Mouse (Mus musculus): Measurements from ENCODE around the gene Uvrag. TPM values are rescaled to one million over a fixed set of nuclear protein-coding genes. Genes with fewer than 3 reads are reported as not detected.

The Uvrag gene
- total and polyA plus RNA-seq, 2 experiments, result 12.2 to 18.3 TPM

GRCm38 (mm10) chr7:98916581-98916980, 224.4 kb downstream of the Uvrag start:
- TF ChIP-seq CTCF (IDR thresholded peaks at IDR 0.05; ENCODE audit: low read depth, low read length) (no peak), POLR2A (IDR thresholded peaks at IDR 0.05; ENCODE audit: extremely low read depth, insufficient read depth, low read length) (no peak)

GRCm38 (mm10) chr7:98912953-98913360, 228.0 kb downstream of the Uvrag start:
- Histone ChIP-seq H3K4me1 (ENCODE audit: control insufficient read depth, insufficient read depth, low read length) (no peaks in the 10 kb centered on the region; the same call in 1 of the 2 replicates), H3K36me3 (ENCODE audit: control insufficient read depth, insufficient read depth, low read length) (no peaks in the 10 kb centered on the region), H3K9ac (ENCODE audit: low read depth, low read length) (no peak overlapping the region), H3K27me3 (ENCODE audit: control insufficient read depth, insufficient read depth, low read length) (no peaks in the 10 kb centered on the region), H3K79me2 (ENCODE audit: control insufficient read depth, insufficient read depth, low read length) (peaks cover 5% of the 10 kb centered on the region; the same call in 1 of the 2 replicates), H3K27ac (replicated peaks; ENCODE audit: insufficient read depth, low read depth, low read length) (no peak overlapping the region), H3K4me3 (ENCODE audit: insufficient read depth, low read depth, low read length) (no peak overlapping the region)
- WGBS, result 50% methylated on average over 2 of the region's 2 CpGs
- DNase-seq (ENCODE audit: extremely low read depth, low read depth, low spot score), result peak; percentile 29
- TF ChIP-seq POLR2A (IDR thresholded peaks at IDR 0.05; ENCODE audit: extremely low read depth, insufficient read depth, low read length) (no peak), CTCF (IDR thresholded peaks at IDR 0.05; ENCODE audit: low read depth, low read length) (no peak)

More at GRCm38 (mm10) chr7:98916581-98916980, 224.4 kb downstream of the Uvrag start:
- H3K27me3 ChIP-seq (ENCODE audit: control insufficient read depth, insufficient read depth, low read length), result no peaks in the 10 kb centered on the region
- H3K4me1 ChIP-seq (ENCODE audit: control insufficient read depth, insufficient read depth, low read length), result no peaks in the 10 kb centered on the region; the same call in 1 of the 2 replicates
- 89% methylated on average over 6 of the region's 6 CpGs for WGBS
- H3K9ac ChIP-seq (ENCODE audit: low read depth, low read length), result no peak overlapping the region
- H3K36me3 ChIP-seq (ENCODE audit: control insufficient read depth, insufficient read depth, low read length), result no peaks in the 10 kb centered on the region
- no peak overlapping the region for H3K27ac ChIP-seq (replicated peaks; ENCODE audit: insufficient read depth, low read depth, low read length)
- no peak overlapping the region for H3K4me3 ChIP-seq (ENCODE audit: insufficient read depth, low read depth, low read length)
- peaks cover 3% of the 10 kb centered on the region; the same call in 1 of the 2 replicates for H3K79me2 ChIP-seq (ENCODE audit: control insufficient read depth, insufficient read depth, low read length)
- no peak for DNase-seq (ENCODE audit: extremely low read depth, low read depth, low spot score)

GRCm38 (mm10) chr7:98911276-98911675, 229.7 kb downstream of the Uvrag start:
- H3K27me3 ChIP-seq (ENCODE audit: control insufficient read depth, insufficient read depth, low read length), result no peaks in the 10 kb centered on the region

GRCm38 (mm10) chr7:98910712-98911111, 230.2 kb downstream of the Uvrag start:
- Histone ChIP-seq H3K4me1 (ENCODE audit: control insufficient read depth, insufficient read depth, low read length) (peaks cover 3% of the 10 kb centered on the region), H3K36me3 (ENCODE audit: control insufficient read depth, insufficient read depth, low read length) (no peaks in the 10 kb centered on the region), H3K27me3 (ENCODE audit: control insufficient read depth, insufficient read depth, low read length) (no peaks in the 10 kb centered on the region), H3K4me3 (ENCODE audit: insufficient read depth, low read depth, low read length) (no peak overlapping the region), H3K79me2 (ENCODE audit: control insufficient read depth, insufficient read depth, low read length) (peaks cover 5% of the 10 kb centered on the region; the same call in 1 of the 2 replicates), H3K9ac (ENCODE audit: low read depth, low read length) (no peak overlapping the region), H3K27ac (replicated peaks; ENCODE audit: insufficient read depth, low read depth, low read length) (no peak overlapping the region)
- TF ChIP-seq POLR2A (IDR thresholded peaks at IDR 0.05; ENCODE audit: extremely low read depth, insufficient read depth, low read length) (no peak), CTCF (IDR thresholded peaks at IDR 0.05; ENCODE audit: low read depth, low read length) (no peak)
- 98% methylated on average over 11 of the region's 11 CpGs for WGBS
- DNase-seq (ENCODE audit: extremely low read depth, low read depth, low spot score), result no peak

More at GRCm38 (mm10) chr7:98911276-98911675, 229.7 kb downstream of the Uvrag start:
- Histone ChIP-seq H3K36me3 (ENCODE audit: control insufficient read depth, insufficient read depth, low read length) (no peaks in the 10 kb centered on the region), H3K4me1 (ENCODE audit: control insufficient read depth, insufficient read depth, low read length) (peaks cover 3% of the 10 kb centered on the region), H3K27ac (replicated peaks; ENCODE audit: insufficient read depth, low read depth, low read length) (no peak overlapping the region), H3K79me2 (ENCODE audit: control insufficient read depth, insufficient read depth, low read length) (peaks cover 5% of the 10 kb centered on the region; the same call in 1 of the 2 replicates), H3K9ac (ENCODE audit: low read depth, low read length) (no peak overlapping the region), H3K4me3 (ENCODE audit: insufficient read depth, low read depth, low read length) (no peak overlapping the region)
- DNase-seq (ENCODE audit: extremely low read depth, low read depth, low spot score), result no peak
- 87% methylated on average over 8 of the region's 8 CpGs for WGBS
- TF ChIP-seq POLR2A (IDR thresholded peaks at IDR 0.05; ENCODE audit: extremely low read depth, insufficient read depth, low read length) (no peak), CTCF (IDR thresholded peaks at IDR 0.05; ENCODE audit: low read depth, low read length) (no peak)

GRCm38 (mm10) chr7:98910164-98910563, 230.8 kb downstream of the Uvrag start:
- no peak overlapping the region for H3K9ac ChIP-seq (ENCODE audit: low read depth, low read length)
- 97% methylated on average over 11 of the region's 11 CpGs for WGBS
- H3K4me3 ChIP-seq (ENCODE audit: insufficient read depth, low read depth, low read length), result no peak overlapping the region
- peaks cover 5% of the 10 kb centered on the region; the same call in 1 of the 2 replicates for H3K79me2 ChIP-seq (ENCODE audit: control insufficient read depth, insufficient read depth, low read length)
- TF ChIP-seq CTCF (IDR thresholded peaks at IDR 0.05; ENCODE audit: low read depth, low read length) (no peak), POLR2A (IDR thresholded peaks at IDR 0.05; ENCODE audit: extremely low read depth, insufficient read depth, low read length) (no peak)
- no peak for DNase-seq (ENCODE audit: extremely low read depth, low read depth, low spot score)
- no peaks in the 10 kb centered on the region for H3K36me3 ChIP-seq (ENCODE audit: control insufficient read depth, insufficient read depth, low read length)
- H3K27me3 ChIP-seq (ENCODE audit: control insufficient read depth, insufficient read depth, low read length), result no peaks in the 10 kb centered on the region
- H3K27ac ChIP-seq (replicated peaks; ENCODE audit: insufficient read depth, low read depth, low read length), result no peak overlapping the region
- peaks cover 3% of the 10 kb centered on the region for H3K4me1 ChIP-seq (ENCODE audit: control insufficient read depth, insufficient read depth, low read length)

GRCm38 (mm10) chr7:98907476-98907875, 233.5 kb downstream of the Uvrag start:
- Histone ChIP-seq H3K36me3 (ENCODE audit: control insufficient read depth, insufficient read depth, low read length) (no peaks in the 10 kb centered on the region), H3K79me2 (ENCODE audit: control insufficient read depth, insufficient read depth, low read length) (peaks cover 5% of the 10 kb centered on the region; the same call in 1 of the 2 replicates), H3K27ac (replicated peaks; ENCODE audit: insufficient read depth, low read depth, low read length) (no peak overlapping the region), H3K27me3 (ENCODE audit: control insufficient read depth, insufficient read depth, low read length) (no peaks in the 10 kb centered on the region), H3K4me1 (ENCODE audit: control insufficient read depth, insufficient read depth, low read length) (peaks cover 13% of the 10 kb centered on the region; the same call in 1 of the 2 replicates), H3K9ac (ENCODE audit: low read depth, low read length) (no peak overlapping the region), H3K4me3 (ENCODE audit: insufficient read depth, low read depth, low read length) (no peak overlapping the region)
- no peak for DNase-seq (ENCODE audit: extremely low read depth, low read depth, low spot score)
- TF ChIP-seq POLR2A (IDR thresholded peaks at IDR 0.05; ENCODE audit: extremely low read depth, insufficient read depth, low read length) (no peak), CTCF (IDR thresholded peaks at IDR 0.05; ENCODE audit: low read depth, low read length) (no peak)
- WGBS, result 89% methylated on average over 4 of the region's 4 CpGs
